Mouse (Mus musculus) liver, adult 2 months (tissue): ENCODE measurements around the gene Crhr1. TPM values are rescaled to one million over a fixed set of nuclear protein-coding genes. Genes with fewer than 3 reads are reported as not detected.

Experiments used
- DNase-seq: peaks from one replicate; pipeline ENCODE4 v3.0.0-alpha.2; 2011; ENCODE audit warnings: low read depth, low spot score; ENCODE audit errors: extremely low read depth
- H3K27ac ChIP-seq: fragments of 200-500 bp; replicated peaks from 2 replicates; pipeline ENCODE4 v1.5.1; 2012; ENCODE audit warnings: low read depth, mild to moderate bottlenecking, control low read depth, inconsistent platforms, low read length; ENCODE audit not compliant: insufficient read depth
- H3K27me3 ChIP-seq: fragments of 200-500 bp; 2 replicates; pipeline ENCODE4 v1.6.1; 2012; ENCODE audit warnings: mild to moderate bottlenecking, moderate library complexity, low read length, inconsistent platforms; ENCODE audit not compliant: control insufficient read depth, insufficient read depth
- H3K36me3 ChIP-seq: fragments of 200-500 bp; 2 replicates; pipeline ENCODE4 v1.6.1; 2012; ENCODE audit warnings: low read length, inconsistent platforms; ENCODE audit not compliant: control insufficient read depth, insufficient read depth
- H3K4me1 ChIP-seq: fragments of 200-500 bp; 2 replicates; pipeline ENCODE4 v1.6.1; 2011; ENCODE audit warnings: low read length; ENCODE audit not compliant: control insufficient read depth, insufficient read depth
- H3K4me3 ChIP-seq: fragments of 200-500 bp; 2 replicates; pipeline ENCODE4 v1.5.1; 2011; ENCODE audit warnings: low read depth, mild to moderate bottlenecking, control low read depth, low read length, moderate library complexity; ENCODE audit not compliant: insufficient read depth
- H3K79me2 ChIP-seq: fragments of 200-500 bp; 2 replicates; pipeline ENCODE4 v1.6.1; 2012; ENCODE audit warnings: inconsistent platforms, mild to moderate bottlenecking, low read length, moderate library complexity; ENCODE audit not compliant: control insufficient read depth, insufficient read depth
- H3K9ac ChIP-seq: fragments of 200-500 bp; 2 replicates; pipeline ENCODE4 v1.6.1; 2012; ENCODE audit warnings: low read depth, mild to moderate bottlenecking, control low read depth, inconsistent platforms, low read length
- CTCF ChIP-seq: fragments of 200-500 bp; IDR thresholded peaks from 2 replicates; pipeline ENCODE4 v1.5.1; 2011; ENCODE audit warnings: low read depth, low read length, control low read depth
- POLR2A ChIP-seq: fragments of 200-500 bp; IDR thresholded peaks from 2 replicates; pipeline ENCODE4 v1.6.1; 2011; ENCODE audit warnings: low read length, control low read depth; ENCODE audit not compliant: insufficient read depth; ENCODE audit errors: extremely low read depth
- WGBS: fragments of 180-500 bp; shearing (Covaris S2); methylation state at CpG from one replicate; pipeline ENCODE4 v1.1.7; 2018; 5-methylcytosine and 5-hydroxymethylcytosine counted together
- polyA plus RNA-seq: library from polyadenylated mRNA; depleted of rRNA; stranded (reverse); fragments of >200 nt; gene quantifications from 2 replicates; pipeline ENCODE4 v1.2.3, GENCODE M21; 2012
- total RNA-seq: library from RNA; depleted of rRNA; stranded (reverse); fragments of >200 nt; gene quantifications from 2 replicates; pipeline ENCODE4 v1.2.3, GENCODE M21; 2014

The Crhr1 gene
- total and polyA plus RNA-seq, 2 experiments = 0.04 TPM; not detected in 1

DNA sequence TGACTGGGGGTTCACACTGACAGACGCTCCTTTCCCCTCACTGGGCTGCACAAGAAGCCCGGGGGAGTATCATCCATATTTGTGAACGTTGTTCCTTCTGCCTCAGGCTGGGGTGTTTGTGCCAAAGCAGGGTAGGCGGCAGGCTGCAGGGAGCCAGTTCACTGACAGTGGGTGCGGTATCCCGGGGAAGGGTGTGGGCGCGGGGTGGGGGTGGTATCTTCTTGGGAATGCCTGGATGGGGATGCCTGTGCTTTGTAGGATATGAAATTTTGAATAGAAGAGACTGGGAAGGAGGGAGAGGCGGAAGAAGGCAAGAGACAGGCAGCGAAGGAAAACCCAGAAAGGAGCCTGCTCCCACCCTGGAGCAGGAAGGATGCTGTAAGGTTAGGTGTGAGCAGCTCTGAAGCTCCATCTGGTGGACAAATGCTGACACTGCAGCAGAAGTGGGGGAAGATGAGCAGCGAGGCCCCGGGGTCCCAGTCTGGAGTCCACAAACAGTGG lies 38.7 kb downstream of the Crhr1 start:
- 30% methylated on average over 12 of the region's 12 CpGs for WGBS
- no peak overlapping the region for H3K9ac ChIP-seq
- no peaks in the 10 kb centered on the region for H3K27me3 ChIP-seq
- peak; percentile 95 for TF ChIP-seq CTCF
- no peak for TF ChIP-seq POLR2A
- DNase-seq = no peak
- H3K4me1 ChIP-seq = no peaks in the 10 kb centered on the region
- no peaks in the 10 kb centered on the region for H3K79me2 ChIP-seq
- no peak overlapping the region for H3K27ac ChIP-seq
- H3K36me3 ChIP-seq = no peaks in the 10 kb centered on the region
- no peak overlapping the region for H3K4me3 ChIP-seq

GRCm38 (mm10) chr11:104178893-104179292 lies 46.2 kb downstream of the Crhr1 start:
- Histone ChIP-seq H3K79me2 (no peaks in the 10 kb centered on the region), H3K27me3 (no peaks in the 10 kb centered on the region), H3K27ac (no peak overlapping the region), H3K36me3 (no peaks in the 10 kb centered on the region), H3K4me3 (no peak overlapping the region), H3K4me1 (no peaks in the 10 kb centered on the region), H3K9ac (no peak overlapping the region)
- no peak for DNase-seq
- no peak for TF ChIP-seq POLR2A
- no peak for TF ChIP-seq CTCF
- 43% methylated on average over 7 of the region's 7 CpGs for WGBS

GRCm38 (mm10) chr11:104179804-104180203 lies 47.1 kb downstream of the Crhr1 start:
- no peaks in the 10 kb centered on the region for H3K27me3 ChIP-seq
- no peak overlapping the region for H3K27ac ChIP-seq
- 67% methylated on average over 5 of the region's 5 CpGs for WGBS
- DNase-seq = no peak
- no peaks in the 10 kb centered on the region for H3K36me3 ChIP-seq
- H3K79me2 ChIP-seq = no peaks in the 10 kb centered on the region
- no peaks in the 10 kb centered on the region for H3K4me1 ChIP-seq
- no peak for TF ChIP-seq POLR2A
- no peak for TF ChIP-seq CTCF
- no peak overlapping the region for H3K9ac ChIP-seq
- H3K4me3 ChIP-seq = no peak overlapping the region

GRCm38 (mm10) chr11:104182141-104182540 lies 49.5 kb downstream of the Crhr1 start:
- TF ChIP-seq POLR2A (no peak), CTCF (no peak)
- Histone ChIP-seq H3K27me3 (no peaks in the 10 kb centered on the region), H3K4me1 (no peaks in the 10 kb centered on the region), H3K79me2 (no peaks in the 10 kb centered on the region), H3K36me3 (no peaks in the 10 kb centered on the region), H3K27ac (no peak overlapping the region), H3K9ac (no peak overlapping the region), H3K4me3 (no peak overlapping the region)
- WGBS = 71% methylated on average over 3 of the region's 3 CpGs
- DNase-seq = no peak

GRCm38 (mm10) chr11:104186135-104186836 lies 53.6 kb downstream of the Crhr1 start, which contains the start of gene Sppl2c:
TSS of gene Sppl2c (plus strand) at chr11:104186327.
- H3K36me3 ChIP-seq = no peaks in the 10 kb centered on the region
- H3K27me3 ChIP-seq = no peaks in the 10 kb centered on the region
- TF ChIP-seq CTCF = no peak
- no peaks in the 10 kb centered on the region for H3K4me1 ChIP-seq
- H3K4me3 ChIP-seq = no peak within 1 kb of the TSS
- WGBS = 79% methylated on average over 13 of the region's 13 CpGs
- no peak within 1 kb of the TSS for H3K27ac ChIP-seq
- no peak for DNase-seq
- no peak within 1 kb of the TSS for H3K9ac ChIP-seq
- H3K79me2 ChIP-seq = no peaks in the 10 kb centered on the region

GRCm38 (mm10) chr11:104186837-104187150 lies 54.1 kb downstream of the Crhr1 start:
- no peaks in the 10 kb centered on the region for H3K79me2 ChIP-seq
- WGBS = 85% methylated on average over 9 of the region's 9 CpGs

More at GRCm38 (mm10) chr11:104186837-104187150, 54.1 kb downstream of the Crhr1 start:
- H3K4me3 ChIP-seq = no peak overlapping the region
- no peaks in the 10 kb centered on the region for H3K4me1 ChIP-seq
- no peak for DNase-seq
- H3K27ac ChIP-seq = no peak overlapping the region
- TF ChIP-seq POLR2A = no peak
- TF ChIP-seq CTCF = no peak
- no peaks in the 10 kb centered on the region for H3K27me3 ChIP-seq
- no peak overlapping the region for H3K9ac ChIP-seq
- no peaks in the 10 kb centered on the region for H3K36me3 ChIP-seq
